Mouse (Mus musculus): ENCODE data around the gene Rtl1. TPM values are rescaled to one million over a fixed set of nuclear protein-coding genes. Genes with fewer than 3 reads are reported as not detected.

The Rtl1 gene
- polyA plus RNA-seq (2015; fragmentation: Illumina TruSeq; extraction: RNeasy Lipid Tissue Mini Kit (QIAGEN cat#74804); ENCODE audit: insufficient read depth, low read depth, low replicate concordance), result not detected

DNA sequence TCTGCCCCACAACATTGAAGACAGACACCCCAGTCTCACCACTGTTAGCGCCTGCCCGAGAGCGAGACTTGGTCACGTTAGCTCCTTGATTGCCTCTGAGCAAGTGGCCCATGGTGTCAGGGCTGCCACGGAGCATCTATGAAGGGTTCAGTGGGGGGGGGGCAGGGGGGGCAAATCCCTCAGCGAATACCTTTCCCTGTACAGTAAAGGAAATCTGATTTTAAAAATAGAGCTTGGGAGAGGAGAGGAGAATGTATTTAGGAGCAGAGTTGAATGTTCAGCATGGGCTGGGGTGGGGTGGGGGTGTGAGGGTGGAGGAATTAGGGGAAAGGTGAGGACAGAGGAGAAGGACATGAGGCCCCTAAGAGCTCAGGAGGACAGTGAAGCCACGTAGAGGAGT lies at the start of gene Rtl1:
TSS of gene Rtl1 (minus strand) at position 101 of the 400 bp plus-strand sequence.

Other genes starting within 250 kb of the Rtl1 start
- gene Dlk1, start 147.5 kb downstream of the Rtl1 start, polyA plus RNA-seq (2015; fragmentation: Illumina TruSeq; extraction: RNeasy Lipid Tissue Mini Kit (QIAGEN cat#74804); ENCODE audit: insufficient read depth, low read depth, low replicate concordance), result 1.7 TPM

Data from pancreas, adult 10 weeks (tissue).